Mouse (Mus musculus) thymus, adult 2 months (tissue): ENCODE results near the gene Mbnl1.

Experiments used
- CTCF ChIP-seq: fragments of 200-500 bp; IDR thresholded peaks from 2 replicates; pipeline ENCODE4 v1.5.1; 2012; ENCODE audit warnings: mild to moderate bottlenecking, control low read depth, low read length, moderate library complexity, borderline replicate concordance; ENCODE audit not compliant: control insufficient read depth, poor library complexity, insufficient read depth; ENCODE audit errors: extremely low read depth
- POLR2A ChIP-seq: fragments of 200-500 bp; IDR thresholded peaks from 2 replicates; pipeline ENCODE4 v1.6.1; 2012; ENCODE audit warnings: mild to moderate bottlenecking, low read length, control low read depth, moderate library complexity; ENCODE audit not compliant: control insufficient read depth, poor library complexity, insufficient read depth; ENCODE audit errors: extremely low read depth

- TF ChIP-seq POLR2A (no peak), CTCF (no peak)
These were observed 116.7 kb downstream of the Mbnl1 start for GRCm38 (mm10) chr3:60589361-60589760.
